Mouse (Mus musculus) cerebellum, adult (tissue): ENCODE measurements at regions not wholly inside any gene's neighbourhood (a gene's known extent, or its start where the extent isn't known, plus 50 kb on each side); places are given as distances from the start of the nearest gene placed in this dataset.

Experiments
- ATAC-seq: cut with Nextera tagmentation; 2 replicates; pipeline ENCODE4 v1.9.2; 2017; ENCODE audit warnings: mild to moderate bottlenecking, moderate library complexity, mixed read lengths; ENCODE audit not compliant: insufficient number of reproducible peaks, low FRiP score, low TSS enrichment

GRCm38 (mm10) chr6:50052416-50052815 is 57.6 kb upstream of the Mpp6 start:
- ATAC-seq, result no peak

DNA sequence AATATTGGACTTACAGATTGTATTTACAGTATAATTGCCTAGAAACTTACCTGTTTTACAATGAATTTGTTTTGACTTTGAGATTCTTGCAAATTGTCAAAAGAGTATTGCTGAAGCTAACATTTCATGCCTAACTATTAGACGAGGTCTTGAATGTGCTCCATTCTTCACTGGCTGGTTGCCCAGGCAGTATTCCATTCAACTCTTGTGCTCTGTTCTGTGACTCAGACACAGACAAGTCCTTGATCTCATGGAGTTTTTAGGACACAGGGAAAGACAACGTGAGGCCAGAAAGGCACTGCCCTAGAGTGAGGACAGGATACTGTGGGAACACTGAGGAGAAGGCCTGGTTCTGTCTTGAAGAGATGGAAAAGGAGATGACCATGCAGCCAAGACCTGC is 57.0 kb upstream of the Mpp6 start:
- no peak for ATAC-seq

GRCm38 (mm10) chr6:50054233-50054632 is 55.8 kb upstream of the Mpp6 start:
- ATAC-seq, result no peak

DNA sequence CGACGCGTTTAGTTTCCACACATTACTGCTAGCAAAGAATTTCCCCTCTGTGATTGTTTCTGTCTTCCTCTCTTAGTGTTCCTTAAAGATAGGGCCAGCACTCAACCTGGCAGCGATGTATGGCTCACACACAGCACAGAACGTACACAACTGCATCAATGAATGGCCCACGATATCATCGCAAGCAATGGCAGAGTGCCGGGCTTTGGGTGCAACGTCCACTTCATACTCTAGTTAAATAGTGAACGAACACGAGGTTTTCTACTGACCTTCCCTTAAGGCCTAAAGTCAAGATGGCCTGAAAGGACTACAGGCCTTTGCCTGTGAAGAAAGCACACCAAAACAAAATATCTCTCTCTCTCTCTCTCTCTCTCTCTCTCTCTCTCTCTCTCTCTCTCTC is 51.4 kb upstream of the Mpp6 start:
- ATAC-seq, result no peak

GRCm38 (mm10) chr6:50059917-50060316 is 50.1 kb upstream of the Mpp6 start:
- ATAC-seq, result no peak
